ENCODE assay signal across 8 mouse cellular contexts in the genomic region with DNA sequence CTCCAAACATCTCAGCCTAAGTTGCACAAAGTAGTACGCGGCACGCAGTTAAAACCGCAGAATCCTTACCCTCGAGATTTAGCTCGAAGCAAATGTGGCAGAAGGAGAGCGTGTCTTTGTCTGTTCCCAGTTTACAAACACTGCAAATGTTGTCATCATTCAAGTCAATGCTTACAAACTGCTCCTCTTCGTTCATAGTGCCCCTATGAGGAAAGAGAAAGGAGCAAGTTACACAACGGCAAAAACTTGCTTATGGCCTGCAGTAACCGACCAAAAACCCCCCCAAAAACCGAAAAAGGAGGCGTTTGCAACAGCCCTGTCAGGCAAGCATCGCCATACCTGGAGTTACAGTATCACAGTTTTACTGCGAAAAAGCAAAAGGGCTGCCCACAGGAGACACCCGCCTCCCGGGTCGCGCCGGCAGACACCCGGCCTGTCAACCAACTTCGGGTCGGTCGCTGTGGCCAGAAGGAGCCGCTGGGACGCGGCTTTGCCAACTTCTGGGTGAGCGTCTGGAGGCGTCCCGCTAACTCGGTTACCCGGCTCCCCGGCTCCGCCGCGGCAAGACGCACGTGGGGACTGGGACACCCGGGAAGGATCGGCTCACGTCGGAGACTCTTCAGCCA. TPM values are rescaled to one million over a fixed set of nuclear protein-coding genes. Genes with fewer than 3 reads are reported as not detected.
A peak's percentile ranks its signal among the peaks of the same experiment; 100 is the strongest.
DNase-seq lines count a peak whose midpoint lies in the region; ATAC-seq and TF ChIP-seq lines count a peak whose summit lies in the region.

No protein-coding gene starts in this region.

- no peaks in the 10 kb centered on the region for H3K27me3 ChIP-seq in thymus, adult 2 months (ENCODE audit: control insufficient read depth, insufficient read depth, low read length)
- no peaks in the 10 kb centered on the region for H3K27me3 ChIP-seq in forebrain, embryonic 15.5 days
- H3K27me3 ChIP-seq in kidney, embryonic 16.5 days (ENCODE audit: insufficient read depth, low read length): no peaks in the 10 kb centered on the region
- no peaks in the 10 kb centered on the region for H3K27me3 ChIP-seq in stomach, embryonic 14.5 days (ENCODE audit: control insufficient read depth, insufficient read depth, low read length)

- WGBS in thymus, adult 2 months: under 1% methylated on average over 41 of the region's 41 CpGs
- under 1% methylated on average over 41 of the region's 41 CpGs for WGBS in forebrain, embryonic 15.5 days
- 0% methylated on average over 41 of the region's 41 CpGs for WGBS in kidney, embryonic 16.5 days
- WGBS in stomach, embryonic 14.5 days: under 1% methylated on average over 41 of the region's 41 CpGs

- H3K27ac ChIP-seq in thymus, adult 2 months (ENCODE audit: control insufficient read depth, insufficient read depth, low read length): peak overlapping the region; percentile 86
- peak overlapping the region; percentile 90 for H3K27ac ChIP-seq in forebrain, embryonic 15.5 days (replicated peaks)
- H3K27ac ChIP-seq in kidney, embryonic 16.5 days (ENCODE audit: low read length): peak overlapping the region; percentile 89
- H3K27ac ChIP-seq in stomach, embryonic 14.5 days (ENCODE audit: low read length): peak overlapping the region; percentile 89

- no peaks in the 10 kb centered on the region for H3K9me3 ChIP-seq in forebrain, embryonic 15.5 days
- H3K9me3 ChIP-seq in kidney, embryonic 16.5 days (ENCODE audit: low read length): 0 out of 2 replicates have a peak, but pooled peaks cover 4% of the 10 kb centered on the region
- H3K9me3 ChIP-seq in stomach, embryonic 14.5 days (ENCODE audit: control insufficient read depth, low read depth, low read length): no peaks in the 10 kb centered on the region

- DNase-seq in adrenal gland, postnatal 4 days (ENCODE audit: low spot score in 2 of 2): peak; percentile 53 to 55
- DNase-seq in adrenal gland, adult 8-10 months: no peak
- DNase-seq in thymus, adult 2 months: no peak
- no peak for DNase-seq in thymus, adult 18-20 months
- peak; percentile 60 for DNase-seq in lung, postnatal 36 days

- TF ChIP-seq CTCF in thymus, adult 2 months (IDR thresholded peaks at IDR 0.05; ENCODE audit: borderline replicate concordance, control insufficient read depth, extremely low read depth, insufficient read depth, low read length, poor library complexity): peak; percentile 10; the same call in 1 of the 2 replicates

- H3K4me3 ChIP-seq in thymus, adult 2 months (ENCODE audit: control insufficient read depth, insufficient read depth, low read length): peak overlapping the region; percentile 51
- peak overlapping the region; percentile 74 for H3K4me3 ChIP-seq in forebrain, embryonic 15.5 days
- peak overlapping the region; percentile 64 for H3K4me3 ChIP-seq in kidney, embryonic 16.5 days (ENCODE audit: low read length)
- H3K4me3 ChIP-seq in stomach, embryonic 14.5 days (ENCODE audit: low read depth, low read length): peak overlapping the region; percentile 75

- H3K4me1 ChIP-seq in thymus, adult 2 months (replicated peaks; ENCODE audit: control insufficient read depth, insufficient read depth, low read length): peaks cover 14% of the 10 kb centered on the region
- H3K4me1 ChIP-seq in forebrain, embryonic 15.5 days: peaks cover 35% of the 10 kb centered on the region
- H3K4me1 ChIP-seq in kidney, embryonic 16.5 days (ENCODE audit: insufficient read depth, low read length): peaks cover 8% of the 10 kb centered on the region
- peaks cover 8% of the 10 kb centered on the region; the same call in 1 of the 2 replicates for H3K4me1 ChIP-seq in stomach, embryonic 14.5 days (ENCODE audit: control insufficient read depth, insufficient read depth, low read length)

- H3K9ac ChIP-seq in forebrain, embryonic 15.5 days (replicated peaks): peak overlapping the region; percentile 76
- peak overlapping the region; percentile 86 for H3K9ac ChIP-seq in kidney, embryonic 16.5 days (replicated peaks; ENCODE audit: low read length)
- peak overlapping the region; percentile 63 for H3K9ac ChIP-seq in stomach, embryonic 14.5 days (replicated peaks; ENCODE audit: low read depth, low read length)

- peak overlapping the region; percentile 56 for H3K4me2 ChIP-seq in forebrain, embryonic 15.5 days (replicated peaks)
- H3K4me2 ChIP-seq in kidney, embryonic 16.5 days (replicated peaks; ENCODE audit: low read depth, low read length): peak overlapping the region; percentile 58
- H3K4me2 ChIP-seq in stomach, embryonic 14.5 days (replicated peaks; ENCODE audit: low read depth, low read length): peak overlapping the region; percentile 42

- no peak for TF ChIP-seq POLR2A in thymus, adult 2 months (IDR thresholded peaks at IDR 0.05; ENCODE audit: control insufficient read depth, extremely low read depth, insufficient read depth, low read length, poor library complexity)

- no peaks in the 10 kb centered on the region for H3K36me3 ChIP-seq in thymus, adult 2 months (ENCODE audit: control insufficient read depth, insufficient read depth, low read length)
- H3K36me3 ChIP-seq in forebrain, embryonic 15.5 days: no peaks in the 10 kb centered on the region
- H3K36me3 ChIP-seq in kidney, embryonic 16.5 days (ENCODE audit: insufficient read depth, low read length): no peaks in the 10 kb centered on the region
- H3K36me3 ChIP-seq in stomach, embryonic 14.5 days (ENCODE audit: control insufficient read depth, insufficient read depth, low read length): no peaks in the 10 kb centered on the region

- ATAC-seq in forebrain, embryonic 15.5 days (replicated peaks): peak; percentile 84
- peak; percentile 81 for ATAC-seq in kidney, embryonic 16.5 days (ENCODE audit: low FRiP score, low TSS enrichment)
- peak; percentile 59 for ATAC-seq in stomach, embryonic 14.5 days (ENCODE audit: insufficient number of reproducible peaks, insufficient read depth, low FRiP score, low read depth)

RNA-seq across cellular contexts. Expression of a gene that starts 0.5 kb away (rescaled TPM):
- total RNA-seq in adrenal gland, postnatal 4 days (2021): 10 to 100 TPM; 21.4 to 21.6 TPM
- total RNA-seq in adrenal gland, adult 8-10 months (2022): 10 to 100 TPM; 22.2 to 58.2 (median 30.5) TPM
- 39.2 and 44.4 TPM in 2 replicates for polyA plus RNA-seq in thymus, adult 2 months (2012; rRNA removed)
- polyA plus RNA-seq in forebrain, embryonic 15.5 days (2015; fragmentation: Nextera tagmentation; extraction: Ambion mirVana): 11.3 and 12.8 TPM in 2 replicates
- polyA plus RNA-seq in kidney, embryonic 16.5 days (2015; fragmentation: Nextera tagmentation; extraction: Ambion mirVana): 11.9 and 14.2 TPM in 2 replicates
- 17.8 and 19.6 TPM in 2 replicates for polyA plus RNA-seq in stomach, embryonic 14.5 days (2014; fragmentation: Nextera tagmentation; extraction: Ambion mirVana)

Comparison
In these comparisons a context has a peak if more than half of its experiments do, and no peak if none do; other contexts are left out.
1. DNase-seq: peak in adrenal gland, postnatal 4 days (2 of 2) and lung, postnatal 36 days (single experiment); none in adrenal gland, adult 8-10 months (single experiment), thymus, adult 2 months (single experiment) and thymus, adult 18-20 months (0 of 2).
2. Peak in every context shown above with its lines, with median percentiles within 50 percentile points of each other: H3K27ac ChIP-seq, H3K4me3 ChIP-seq, ATAC-seq, H3K4me2 ChIP-seq and H3K9ac ChIP-seq.